Mouse (Mus musculus): ENCODE results near the gene Lrrc40.

The Lrrc40 gene

GRCm38 (mm10) chr3:158036329-158036988, at the start of gene Lrrc40, which contains the start of gene Srsf11:
Gene Lrrc40, plus strand, starts transcription at chr3:158036662.
Gene Srsf11, minus strand, starts transcription at chr3:158036639.
- peak; percentile 90 for DNase-seq (ENCODE audit: low read depth, low spot score)

- DNase-seq (ENCODE audit: low read depth, low spot score), result no peak
These were observed 43.1 kb upstream of the Lrrc40 start for GRCm38 (mm10) chr3:157993322-157993721.

- no peak for DNase-seq (ENCODE audit: low read depth, low spot score)
These were observed 40.7 kb upstream of the Lrrc40 start for GRCm38 (mm10) chr3:157995726-157996125.

- no peak for DNase-seq (ENCODE audit: low read depth, low spot score)
These were observed 37.6 kb upstream of the Lrrc40 start for GRCm38 (mm10) chr3:157998742-157999369.

GRCm38 (mm10) chr3:158008647-158009046, 27.8 kb upstream of the Lrrc40 start:
- DNase-seq (ENCODE audit: low read depth, low spot score), result no peak

- DNase-seq (ENCODE audit: low read depth, low spot score), result no peak
These were observed 26.6 kb upstream of the Lrrc40 start for GRCm38 (mm10) chr3:158009762-158010320.

GRCm38 (mm10) chr3:158031371-158031925, 5.0 kb upstream of the Lrrc40 start:
- DNase-seq (ENCODE audit: low read depth, low spot score), result peak; percentile 74

GRCm38 (mm10) chr3:158032106-158032505, 4.4 kb upstream of the Lrrc40 start:
- DNase-seq (ENCODE audit: low read depth, low spot score), result no peak

- DNase-seq (ENCODE audit: low read depth, low spot score), result no peak
These were observed 596 bp upstream of the Lrrc40 start for GRCm38 (mm10) chr3:158035866-158036265.

GRCm38 (mm10) chr3:158038106-158038505, 1.6 kb downstream of the Lrrc40 start:
- no peak for DNase-seq (ENCODE audit: low read depth, low spot score)

GRCm38 (mm10) chr3:158040755-158041154, 4.3 kb downstream of the Lrrc40 start:
- DNase-seq (ENCODE audit: low read depth, low spot score), result no peak

- no peak for DNase-seq (ENCODE audit: low read depth, low spot score)
These were observed 13.0 kb downstream of the Lrrc40 start for GRCm38 (mm10) chr3:158049508-158049907.

- DNase-seq (ENCODE audit: low read depth, low spot score), result no peak
These were observed 24.3 kb downstream of the Lrrc40 start for GRCm38 (mm10) chr3:158060621-158061291.

GRCm38 (mm10) chr3:158061811-158062523, 25.5 kb downstream of the Lrrc40 start:
- DNase-seq (ENCODE audit: low read depth, low spot score), result no peak

- DNase-seq (ENCODE audit: low read depth, low spot score), result no peak
These were observed 28.8 kb downstream of the Lrrc40 start for GRCm38 (mm10) chr3:158065256-158065655.

GRCm38 (mm10) chr3:158067916-158068315, 31.5 kb downstream of the Lrrc40 start:
- no peak for DNase-seq (ENCODE audit: low read depth, low spot score)

GRCm38 (mm10) chr3:158068613-158069263, 32.3 kb downstream of the Lrrc40 start:
- no peak for DNase-seq (ENCODE audit: low read depth, low spot score)

- no peak for DNase-seq (ENCODE audit: low read depth, low spot score)
These were observed 38.5 kb downstream of the Lrrc40 start for GRCm38 (mm10) chr3:158075004-158075403.

GRCm38 (mm10) chr3:158076685-158077379, 40.4 kb downstream of the Lrrc40 start:
- peak; percentile 20 for DNase-seq (ENCODE audit: low read depth, low spot score)

- DNase-seq (ENCODE audit: low read depth, low spot score), result no peak
These were observed 40.9 kb downstream of the Lrrc40 start for GRCm38 (mm10) chr3:158077380-158077772.
